Mouse (Mus musculus) skeletal muscle tissue, adult 2 months (tissue): ENCODE measurements around the gene 1700001J03Rik.
"Not testable (repeated sequence)": the region's sequence is repeated elsewhere in the genome, so short reads cannot be mapped to it uniquely, and the experiment has no call there.

Source experiments
- DNase-seq: peaks from one replicate; pipeline ENCODE4 v3.0.0-alpha.2; 2012; ENCODE audit warnings: low read depth, low spot score

Gene 1700001J03Rik

GRCm38 (mm10) chr5:146188712-146189111, 3.6 kb upstream of the 1700001J03Rik start:
- no peak for DNase-seq

DNA sequence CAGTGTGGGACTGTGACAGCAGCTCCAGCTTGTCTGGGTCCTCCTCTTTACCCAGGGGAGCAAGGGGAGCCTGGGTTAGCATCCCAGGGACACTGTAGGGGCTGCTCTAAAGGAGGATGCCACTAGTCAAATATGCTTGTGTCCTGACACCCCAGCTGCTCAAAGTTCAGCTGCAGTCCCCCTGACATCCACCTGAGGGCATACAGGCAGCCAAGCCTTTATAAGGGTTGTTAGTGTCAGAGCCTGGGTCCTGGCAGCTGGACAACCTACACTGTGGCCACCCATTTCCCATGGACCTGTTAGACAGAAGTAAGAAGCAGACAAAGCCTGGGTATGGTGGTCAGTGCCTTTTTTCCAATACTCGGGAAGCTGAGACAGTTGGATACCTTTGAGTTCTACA, 3.0 kb upstream of the 1700001J03Rik start:
- DNase-seq: no peak

DNA sequence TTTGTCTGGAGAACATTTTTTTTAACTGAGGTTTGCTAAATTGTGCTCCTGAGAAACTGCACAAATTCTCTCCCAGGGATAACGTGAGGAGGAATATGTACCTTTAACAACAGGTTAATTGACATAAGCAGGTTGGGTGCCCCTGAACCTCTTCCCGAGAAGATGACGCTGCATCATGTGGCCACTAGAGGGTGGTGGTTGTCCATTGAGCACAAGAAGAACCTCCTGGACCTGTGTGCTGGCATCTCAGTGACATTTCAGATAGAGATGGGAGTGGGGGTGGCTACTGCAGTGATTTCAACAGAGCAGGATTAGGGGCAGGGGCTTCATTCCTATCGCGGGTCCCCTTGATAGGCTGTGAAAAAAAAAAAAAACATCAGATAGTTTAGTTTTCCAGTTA, 2.3 kb upstream of the 1700001J03Rik start:
- peak; percentile 36 for DNase-seq

DNA sequence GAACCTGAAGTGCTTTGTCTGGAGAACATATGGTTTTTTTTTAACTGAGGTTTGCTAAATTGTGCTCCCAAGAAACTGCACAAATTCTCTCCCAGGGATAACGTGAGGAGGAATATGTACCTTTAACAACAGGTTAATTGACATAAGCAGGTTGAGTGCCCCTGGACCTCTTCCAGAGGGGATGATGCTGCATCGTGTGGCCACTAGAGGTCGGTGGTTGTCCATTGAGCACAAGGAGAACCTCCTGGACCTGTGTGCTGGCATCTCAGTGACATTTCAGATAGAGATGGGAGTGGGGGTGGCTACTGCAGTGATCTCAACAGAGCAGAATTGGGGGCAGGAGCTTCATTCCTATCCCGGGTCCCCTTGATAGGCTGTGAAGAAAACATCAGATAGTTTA, 12.4 kb downstream of the 1700001J03Rik start:
- not testable (repeated sequence) for DNase-seq

- DNase-seq: not testable (repeated sequence)
These were observed 14.5 kb downstream of the 1700001J03Rik start, which contains the start of gene Gm6309 for GRCm38 (mm10) chr5:146170621-146171020. TSS of gene Gm6309 (minus strand) at chr5:146170721.

GRCm38 (mm10) chr5:146160439-146160838, 24.7 kb downstream of the 1700001J03Rik start, which contains the start of gene Gm5565:
TSS of gene Gm5565 (minus strand) at chr5:146160539.
- not testable (repeated sequence) for DNase-seq

GRCm38 (mm10) chr5:146158326-146158725, 26.8 kb downstream of the 1700001J03Rik start:
- not testable (repeated sequence) for DNase-seq

GRCm38 (mm10) chr5:146150454-146150853, 34.6 kb downstream of the 1700001J03Rik start:
- no peak for DNase-seq

- no peak for DNase-seq
These were observed 37.2 kb downstream of the 1700001J03Rik start for GRCm38 (mm10) chr5:146147903-146148302.
